Mouse (Mus musculus) erythroblast, embryonic 14.5 days (primary cell): ENCODE measurements at regions not wholly inside any gene's neighbourhood (a gene's known extent, or its start where the extent isn't known, plus 50 kb on each side); places are given as distances from the start of the nearest gene placed in this dataset.

Experiments
- GATA1 ChIP-seq: IDR thresholded peaks from 2 replicates; pipeline ENCODE4 v1.6.1; 2012; ENCODE audit warnings: low read length, inconsistent platforms, mixed read lengths
- TAL1 ChIP-seq: IDR thresholded peaks from 3 replicates; pipeline ENCODE4 v1.6.1; 2012; ENCODE audit warnings: low read length, inconsistent platforms, mixed read lengths

DNA sequence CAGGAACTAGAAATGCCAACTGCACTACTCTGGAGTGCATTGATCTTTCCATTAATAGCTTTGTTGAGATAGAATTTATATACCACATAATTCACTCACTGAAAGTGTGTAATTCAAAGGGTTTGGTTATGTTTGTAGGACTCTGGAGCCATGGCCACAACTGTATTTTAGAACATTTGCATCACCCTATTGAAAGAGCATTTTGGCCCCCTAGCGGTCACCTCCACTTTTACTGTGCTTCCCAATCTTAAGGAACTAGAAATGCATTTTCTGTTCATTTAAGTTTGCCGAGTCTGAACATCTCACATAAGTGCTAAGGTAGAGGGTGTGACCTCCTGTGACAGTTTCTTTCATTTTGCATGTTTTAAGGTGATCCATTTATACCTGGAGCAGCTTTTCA, 228.0 kb upstream of the Fam98a start:
- no peak for TF ChIP-seq TAL1
- no peak for TF ChIP-seq GATA1
